Mouse (Mus musculus) ES-E14 (cell line): Measurements from ENCODE around the gene 4931429L15Rik.

Experiments used
- CHD2 ChIP-seq: IDR thresholded peaks from 2 replicates; pipeline ENCODE4 v1.6.1; 2014; ENCODE audit warnings: mild to moderate bottlenecking, low read depth, low read length, inconsistent platforms
- MAFK ChIP-seq: IDR thresholded peaks from 2 replicates; pipeline ENCODE4 v1.6.1; 2014; ENCODE audit warnings: mild to moderate bottlenecking, low read depth, low read length, inconsistent platforms; ENCODE audit not compliant: insufficient read depth
- ZC3H11A ChIP-seq: IDR thresholded peaks from 2 replicates; pipeline ENCODE4 v1.6.1; 2012; ENCODE audit warnings: low read depth, mild to moderate bottlenecking, inconsistent platforms, low read length, borderline replicate concordance
- ZNF384 ChIP-seq: IDR thresholded peaks from 2 replicates; pipeline ENCODE4 v1.6.1; 2012; ENCODE audit warnings: low read depth, low read length, inconsistent platforms

DNA sequence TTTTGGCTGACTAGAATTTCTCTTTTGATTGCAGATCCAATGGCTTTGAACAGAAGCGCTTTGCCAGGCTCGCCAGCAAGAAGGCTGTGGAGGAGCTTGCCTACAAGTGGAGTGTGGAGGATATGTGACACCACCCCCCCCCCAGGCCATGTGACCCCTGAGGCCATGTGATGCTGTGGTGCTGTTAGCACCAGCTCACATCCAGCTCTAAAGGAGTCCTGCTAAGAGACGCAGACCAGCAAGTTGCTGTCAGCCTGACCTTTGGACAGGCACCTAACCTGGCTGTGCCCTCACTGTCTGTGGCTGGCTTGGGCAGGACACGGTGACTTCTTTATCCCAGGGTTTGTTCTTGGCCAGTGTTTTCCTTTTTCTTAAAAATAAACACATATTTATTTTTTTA, 21.4 kb downstream of the 4931429L15Rik start:
- TF ChIP-seq MAFK, result no peak
- TF ChIP-seq ZC3H11A, result no peak
- no peak for TF ChIP-seq CHD2
- TF ChIP-seq ZNF384, result no peak
